Mouse (Mus musculus) liver, adult 2 months (tissue): ENCODE results near the gene Slc5a5. TPM values are rescaled to one million over a fixed set of nuclear protein-coding genes. Genes with fewer than 3 reads are reported as not detected.

Source experiments
- DNase-seq: peaks from one replicate; pipeline ENCODE4 v3.0.0-alpha.2; 2011; ENCODE audit warnings: low read depth, low spot score; ENCODE audit errors: extremely low read depth
- H3K27ac ChIP-seq: fragments of 200-500 bp; replicated peaks from 2 replicates; pipeline ENCODE4 v1.5.1; 2012; ENCODE audit warnings: low read depth, mild to moderate bottlenecking, control low read depth, inconsistent platforms, low read length; ENCODE audit not compliant: insufficient read depth
- H3K27me3 ChIP-seq: fragments of 200-500 bp; 2 replicates; pipeline ENCODE4 v1.6.1; 2012; ENCODE audit warnings: mild to moderate bottlenecking, moderate library complexity, low read length, inconsistent platforms; ENCODE audit not compliant: control insufficient read depth, insufficient read depth
- H3K36me3 ChIP-seq: fragments of 200-500 bp; 2 replicates; pipeline ENCODE4 v1.6.1; 2012; ENCODE audit warnings: low read length, inconsistent platforms; ENCODE audit not compliant: control insufficient read depth, insufficient read depth
- H3K4me1 ChIP-seq: fragments of 200-500 bp; 2 replicates; pipeline ENCODE4 v1.6.1; 2011; ENCODE audit warnings: low read length; ENCODE audit not compliant: control insufficient read depth, insufficient read depth
- H3K4me3 ChIP-seq: fragments of 200-500 bp; 2 replicates; pipeline ENCODE4 v1.5.1; 2011; ENCODE audit warnings: low read depth, mild to moderate bottlenecking, control low read depth, low read length, moderate library complexity; ENCODE audit not compliant: insufficient read depth
- H3K79me2 ChIP-seq: fragments of 200-500 bp; 2 replicates; pipeline ENCODE4 v1.6.1; 2012; ENCODE audit warnings: inconsistent platforms, mild to moderate bottlenecking, low read length, moderate library complexity; ENCODE audit not compliant: control insufficient read depth, insufficient read depth
- H3K9ac ChIP-seq: fragments of 200-500 bp; 2 replicates; pipeline ENCODE4 v1.6.1; 2012; ENCODE audit warnings: low read depth, mild to moderate bottlenecking, control low read depth, inconsistent platforms, low read length
- CTCF ChIP-seq: fragments of 200-500 bp; IDR thresholded peaks from 2 replicates; pipeline ENCODE4 v1.5.1; 2011; ENCODE audit warnings: low read depth, low read length, control low read depth
- POLR2A ChIP-seq: fragments of 200-500 bp; IDR thresholded peaks from 2 replicates; pipeline ENCODE4 v1.6.1; 2011; ENCODE audit warnings: low read length, control low read depth; ENCODE audit not compliant: insufficient read depth; ENCODE audit errors: extremely low read depth
- WGBS: fragments of 180-500 bp; shearing (Covaris S2); methylation state at CpG from one replicate; pipeline ENCODE4 v1.1.7; 2018; 5-methylcytosine and 5-hydroxymethylcytosine counted together
- polyA plus RNA-seq: library from polyadenylated mRNA; depleted of rRNA; stranded (reverse); fragments of >200 nt; gene quantifications from 2 replicates; pipeline ENCODE4 v1.2.3, GENCODE M21; 2012; rRNA removed
- total RNA-seq: library from RNA; depleted of rRNA; stranded (reverse); fragments of >200 nt; gene quantifications from 2 replicates; pipeline ENCODE4 v1.2.3, GENCODE M21; 2014; rRNA removed

Slc5a5 gene
- not detected in 2 replicates for total RNA-seq
- polyA plus RNA-seq: not detected in 2 replicates

DNA sequence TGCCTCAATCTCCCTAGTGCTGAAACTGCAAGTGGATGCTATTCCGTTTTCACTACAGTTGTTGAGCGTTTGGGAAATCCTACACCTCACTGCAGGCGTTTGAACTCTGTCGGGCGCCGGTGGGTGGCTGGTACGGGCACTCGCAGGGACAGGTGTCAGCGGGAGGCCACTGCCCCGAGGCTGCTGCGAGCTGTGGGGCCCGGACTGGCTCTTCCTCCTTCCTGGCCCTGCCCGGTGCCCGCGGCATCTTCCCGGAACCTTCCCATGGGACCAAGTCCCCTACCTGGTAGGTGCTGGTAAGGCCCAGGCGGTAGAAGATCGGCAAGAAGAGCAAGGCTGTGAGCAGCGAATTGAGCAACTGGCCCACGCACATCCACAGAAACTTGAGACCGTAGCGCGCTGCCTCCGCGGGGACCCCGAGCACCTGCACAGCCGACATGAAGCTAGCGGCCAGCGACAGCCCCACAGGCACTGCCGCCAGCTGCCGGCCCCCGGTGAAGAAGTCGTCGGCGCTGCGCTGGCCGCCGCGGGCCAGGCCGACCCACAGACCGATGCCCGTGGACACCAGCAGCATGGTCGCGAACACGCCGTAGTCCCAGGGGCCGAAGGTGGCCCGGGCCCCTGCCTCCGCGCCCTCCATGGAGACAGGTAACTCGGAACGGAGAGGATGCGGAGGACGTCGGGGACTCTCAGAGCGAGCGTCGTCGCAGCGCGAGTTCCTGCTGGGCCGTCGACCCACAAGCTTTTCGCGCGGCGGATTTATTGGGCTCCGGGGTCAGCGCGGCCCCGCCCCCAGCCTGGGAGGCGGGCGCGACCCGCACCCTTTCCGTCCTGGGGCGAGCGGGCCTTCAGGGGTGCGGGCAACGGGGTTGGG lies at the start of gene Slc5a5:
Gene Slc5a5, minus strand, starts transcription at position 736 of the 874 bp plus-strand sequence.
- peaks cover 4% of the 10 kb centered on the region for H3K4me1 ChIP-seq
- peaks cover 10% of the 10 kb centered on the region; the same call in 1 of the 2 replicates for H3K79me2 ChIP-seq
- WGBS: 8% methylated on average over 80 of the region's 80 CpGs
- H3K36me3 ChIP-seq: peaks cover 13% of the 10 kb centered on the region
- no peak for TF ChIP-seq POLR2A
- TF ChIP-seq CTCF: no peak
- no peak within 1 kb of the TSS for H3K9ac ChIP-seq
- no peak within 1 kb of the TSS for H3K27ac ChIP-seq
- peaks cover 6% of the 10 kb centered on the region; the same call in 1 of the 2 replicates for H3K27me3 ChIP-seq
- H3K4me3 ChIP-seq: no peak within 1 kb of the TSS
- DNase-seq: no peak

GRCm38 (mm10) chr8:70941478-70941877 lies 48.9 kb upstream of the Slc5a5 start:
- WGBS: 66% methylated on average over 2 of the region's 2 CpGs
- Histone ChIP-seq H3K9ac (no peak overlapping the region), H3K27ac (no peak overlapping the region), H3K79me2 (no peaks in the 10 kb centered on the region), H3K36me3 (no peaks in the 10 kb centered on the region), H3K4me1 (no peaks in the 10 kb centered on the region), H3K4me3 (no peak overlapping the region), H3K27me3 (no peaks in the 10 kb centered on the region)
- no peak for DNase-seq
- TF ChIP-seq CTCF: no peak
- TF ChIP-seq POLR2A: no peak

DNA sequence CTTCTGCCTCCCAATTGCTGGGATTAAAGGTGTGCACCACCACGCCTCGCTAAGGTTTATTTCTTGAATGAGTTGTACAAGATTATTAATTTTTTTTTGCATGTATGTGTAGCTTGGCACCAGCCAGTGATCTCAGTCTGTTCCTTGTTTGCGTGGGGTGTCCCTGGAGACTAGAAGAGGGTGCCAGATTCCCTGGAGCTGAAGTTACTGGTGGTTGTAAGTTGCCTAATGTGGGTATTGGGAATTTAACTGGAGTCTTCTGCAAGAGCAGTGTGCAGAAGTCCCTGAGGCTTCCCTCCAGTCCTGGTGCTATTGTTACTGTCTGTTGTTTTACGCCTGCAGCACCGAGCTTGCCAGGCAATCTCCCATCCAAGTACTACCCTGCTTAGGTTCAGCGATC lies 44.6 kb upstream of the Slc5a5 start:
- Histone ChIP-seq H3K27me3 (no peaks in the 10 kb centered on the region), H3K79me2 (no peaks in the 10 kb centered on the region), H3K9ac (no peak overlapping the region), H3K4me3 (no peak overlapping the region), H3K36me3 (no peaks in the 10 kb centered on the region), H3K4me1 (no peaks in the 10 kb centered on the region), H3K27ac (no peak overlapping the region)
- TF ChIP-seq CTCF (no peak), POLR2A (no peak)
- WGBS: 82% methylated on average over 6 of the region's 6 CpGs
- DNase-seq: no peak

DNA sequence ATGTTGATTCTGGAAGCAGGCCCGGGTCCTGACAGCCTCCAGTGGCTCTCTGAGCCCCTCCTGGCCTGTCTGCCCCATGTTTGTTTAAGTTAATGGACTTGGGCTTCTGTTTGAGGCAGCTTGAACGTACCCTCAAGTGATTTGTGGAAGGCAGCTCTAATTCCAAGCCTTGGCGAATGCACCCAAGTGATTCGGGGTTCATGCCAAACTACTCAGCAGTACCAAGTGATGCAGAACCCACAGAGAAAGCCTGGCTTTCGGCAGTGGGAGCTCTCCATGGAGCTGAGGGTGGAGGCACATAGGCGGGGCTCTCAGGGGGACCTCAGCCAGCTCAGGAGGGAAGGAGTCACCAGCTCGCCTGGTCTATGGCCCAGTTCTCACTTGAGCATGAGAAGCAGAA lies 42.2 kb upstream of the Slc5a5 start:
- DNase-seq: no peak
- H3K4me3 ChIP-seq: no peak overlapping the region
- WGBS: 49% methylated on average over 7 of the region's 7 CpGs

GRCm38 (mm10) chr8:70933036-70933435 lies 40.5 kb upstream of the Slc5a5 start:
- no peak for TF ChIP-seq CTCF
- no peaks in the 10 kb centered on the region for H3K36me3 ChIP-seq

More for the DNA sequence above, 42.2 kb upstream of the Slc5a5 start:
- Histone ChIP-seq H3K79me2 (no peaks in the 10 kb centered on the region), H3K36me3 (no peaks in the 10 kb centered on the region), H3K9ac (no peak overlapping the region), H3K4me1 (no peaks in the 10 kb centered on the region), H3K27me3 (no peaks in the 10 kb centered on the region), H3K27ac (no peak overlapping the region)
- no peak for TF ChIP-seq POLR2A
- TF ChIP-seq CTCF: no peak

GRCm38 (mm10) chr8:70931731-70932130 lies 39.2 kb upstream of the Slc5a5 start:
- Histone ChIP-seq H3K79me2 (no peaks in the 10 kb centered on the region), H3K4me3 (no peak overlapping the region), H3K27me3 (no peaks in the 10 kb centered on the region), H3K9ac (no peak overlapping the region), H3K36me3 (no peaks in the 10 kb centered on the region), H3K27ac (no peak overlapping the region), H3K4me1 (no peaks in the 10 kb centered on the region)
- TF ChIP-seq POLR2A: no peak
- no peak for TF ChIP-seq CTCF
- DNase-seq: no peak
- WGBS: 93% methylated on average over 11 of the region's 11 CpGs

More at GRCm38 (mm10) chr8:70933036-70933435, 40.5 kb upstream of the Slc5a5 start:
- no peak for DNase-seq
- 77% methylated on average over 4 of the region's 4 CpGs for WGBS
- Histone ChIP-seq H3K27ac (no peak overlapping the region), H3K4me1 (no peaks in the 10 kb centered on the region), H3K4me3 (no peak overlapping the region), H3K27me3 (no peaks in the 10 kb centered on the region), H3K9ac (no peak overlapping the region), H3K79me2 (no peaks in the 10 kb centered on the region)
